Mouse (Mus musculus) CH12.LX (cell line): ENCODE data around the gene Asb17. TPM values are rescaled to one million over a fixed set of nuclear protein-coding genes. Genes with fewer than 3 reads are reported as not detected.

ENCODE experiments used
- DNase-seq: peaks from one replicate; pipeline ENCODE4 v3.0.0-alpha.2; 2013; ENCODE audit errors: extremely low read depth
- H3K27ac ChIP-seq: 2 replicates; pipeline ENCODE4 v1.5.1; 2012; ENCODE audit warnings: low read depth, mild to moderate bottlenecking, control low read depth, moderate library complexity; ENCODE audit not compliant: insufficient read depth
- H3K27me3 ChIP-seq: replicated peaks from 2 replicates; pipeline ENCODE3; 2012; ENCODE audit warnings: inconsistent platforms
- H3K36me3 ChIP-seq, 2 experiments: replicated peaks in 1 of 2; 2 replicates each; pipeline versions ENCODE3 to v1.6.1; 2012; ENCODE audit warnings: inconsistent platforms in 1 of 2, low read length in 1 of 2, mild to moderate bottlenecking in 1 of 2, mixed read lengths in 1 of 2, moderate library complexity in 1 of 2; ENCODE audit not compliant: control insufficient read depth in 1 of 2, insufficient read depth in 1 of 2
- H3K4me1 ChIP-seq, 2 experiments: 2 replicates each; pipeline ENCODE4 v1.6.1; 2012; ENCODE audit warnings: inconsistent platforms in 1 of 2, moderate library complexity in 1 of 2; ENCODE audit not compliant: insufficient read depth in 2 of 2, control insufficient read depth in 1 of 2
- H3K4me2 ChIP-seq: 2 replicates; pipeline ENCODE4 v1.6.1; 2012; ENCODE audit warnings: low read depth, mild to moderate bottlenecking, control low read depth; ENCODE audit not compliant: poor library complexity, insufficient read depth, severe bottlenecking
- H3K4me3 ChIP-seq, 3 experiments: fragments of 150-350 bp in 1 of 3; sonication (generic) in 1 of 3; replicated peaks in 1 of 3; 2 replicates each; pipeline versions ENCODE3 to v1.5.1; 2011 to 2012; ENCODE audit warnings: low read depth in 2 of 3, low read length in 2 of 3, mild to moderate bottlenecking in 2 of 3, moderate library complexity in 2 of 3, control low read depth in 1 of 3, improper control_type of control experiment in 1 of 3, inconsistent platforms in 1 of 3, mixed read lengths in 1 of 3; ENCODE audit not compliant: poor library complexity in 1 of 3
- H3K79me2 ChIP-seq: replicated peaks from 2 replicates; pipeline ENCODE4 v1.6.1; 2012; ENCODE audit warnings: mild to moderate bottlenecking, moderate library complexity; ENCODE audit not compliant: control insufficient read depth, poor library complexity, insufficient read depth, severe bottlenecking; ENCODE audit errors: extremely low read depth
- H3K9ac ChIP-seq: 2 replicates; pipeline ENCODE4 v1.6.1; 2012; ENCODE audit warnings: low read depth, mild to moderate bottlenecking, control low read depth, moderate library complexity; ENCODE audit not compliant: insufficient read depth
- H3K9me3 ChIP-seq: replicated peaks from 2 replicates; pipeline ENCODE3; 2012; ENCODE audit warnings: low read length, inconsistent platforms, mixed read lengths
- BHLHE40 ChIP-seq: IDR thresholded peaks from 2 replicates; pipeline ENCODE4 v1.6.1; 2011; ENCODE audit warnings: mild to moderate bottlenecking, low read depth, low read length, improper control_type of control experiment
- GABPA ChIP-seq: IDR thresholded peaks from 2 replicates; pipeline ENCODE4 v1.6.1; 2012; ENCODE audit warnings: low read depth, low read length, improper control_type of control experiment, inconsistent platforms; ENCODE audit not compliant: insufficient replicate concordance
- KAT2A ChIP-seq: IDR thresholded peaks from 2 replicates; pipeline ENCODE4 v1.6.1; 2012; ENCODE audit warnings: low read length, improper control_type of control experiment, inconsistent platforms; ENCODE audit not compliant: insufficient replicate concordance
- MAX ChIP-seq: IDR thresholded peaks from 2 replicates; pipeline ENCODE4 v1.6.1; 2011; ENCODE audit warnings: low read length, improper control_type of control experiment
- MAZ ChIP-seq: IDR thresholded peaks from 2 replicates; pipeline ENCODE4 v1.6.1; 2012; ENCODE audit warnings: low read depth, mild to moderate bottlenecking, inconsistent platforms, low read length, improper control_type of control experiment, moderate library complexity
- MYC ChIP-seq: IDR thresholded peaks from 2 replicates; pipeline ENCODE4 v1.6.1; 2011; ENCODE audit warnings: low read depth, mild to moderate bottlenecking, improper control_type of control experiment, low read length
- NRF1 ChIP-seq: IDR thresholded peaks from 2 replicates; pipeline ENCODE4 v1.6.1; 2014; ENCODE audit warnings: low read depth, mild to moderate bottlenecking, inconsistent platforms, low read length, improper control_type of control experiment, moderate library complexity
- POLR2AphosphoS2 ChIP-seq: IDR thresholded peaks from 2 replicates; pipeline ENCODE4 v1.6.1; 2011; ENCODE audit warnings: low read depth, low read length, improper control_type of control experiment
- RAD21 ChIP-seq: IDR thresholded peaks from 2 replicates; pipeline ENCODE4 v1.6.1; 2011; ENCODE audit warnings: low read depth, mild to moderate bottlenecking, low read length, improper control_type of control experiment, moderate library complexity
- TCF12 ChIP-seq: IDR thresholded peaks from 2 replicates; pipeline ENCODE4 v1.6.1; 2014; ENCODE audit warnings: low read depth, mild to moderate bottlenecking, inconsistent platforms, low read length, improper control_type of control experiment
- ZKSCAN1 ChIP-seq: IDR thresholded peaks from 2 replicates; pipeline ENCODE4 v1.6.1; 2012; ENCODE audit warnings: low read depth, inconsistent platforms, low read length, improper control_type of control experiment, borderline replicate concordance
- ZNF384 ChIP-seq: IDR thresholded peaks from 2 replicates; pipeline ENCODE4 v1.6.1; 2012; ENCODE audit warnings: low read depth, low read length, improper control_type of control experiment, inconsistent platforms
- dilution Hi-C: fragments of 300-500 bp; cut with MboI; formaldehyde crosslinking; loops from 2 replicates; pipeline ENCODE4 v1.14.3; 2020; ENCODE audit warnings: low sequenced_read_pairs; ENCODE audit not compliant: extremely low pct_unique_long_range_greater_than_20kb, extremely low pct_ligation_motif_present
- in situ Hi-C: fragments of 300-500 bp; cut with MboI; formaldehyde crosslinking; loops from 3 replicates; pipeline ENCODE4 v1.14.3; 2019; ENCODE audit warnings: low sequenced_read_pairs, low pct_ligation_motif_present, low pct_unique_long_range_greater_than_20kb, mixed read lengths
- polyA plus RNA-seq: library from polyadenylated mRNA; unstranded; fragments of >175 nt; gene quantifications from 2 replicates; pipeline ENCODE4 v1.2.1, GENCODE M21; 2012; ENCODE audit warnings: low read depth; ENCODE audit not compliant: insufficient read length
- total RNA-seq, 2 experiments: library from RNA; depleted of rRNA; stranded (reverse); fragments of 300-350 nt in 1 of 2; fragments of >200 nt in 1 of 2; gene quantifications; 2 replicates each; pipeline ENCODE4 v1.2.3; 2012 to 2014

The Asb17 gene
- total and polyA plus RNA-seq, 3 experiments = 0.13 to 0.27 TPM; not detected in 1

DNA sequence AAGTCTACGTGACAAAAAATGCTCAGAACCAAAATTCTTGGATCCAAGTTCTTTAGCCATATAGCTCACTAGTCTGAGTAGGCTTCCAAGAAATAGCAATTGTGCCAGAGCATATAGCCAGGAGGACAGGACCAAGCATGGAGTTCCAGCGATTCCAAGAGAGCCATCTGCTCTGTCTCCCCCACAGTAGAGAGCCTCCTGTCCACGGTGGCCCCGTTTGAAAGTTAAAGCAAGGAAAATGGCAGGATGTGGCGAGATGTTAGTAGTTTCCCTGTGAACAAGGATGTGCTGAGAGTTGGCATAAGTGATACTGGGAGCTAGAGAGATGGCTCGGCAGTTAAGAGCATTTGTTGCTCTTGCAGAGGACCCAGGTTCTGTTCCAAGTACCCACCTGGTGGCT lies 42.5 kb upstream of the Asb17 start:
- TF ChIP-seq ZNF384 (no peak), ZKSCAN1 (no peak), NRF1 (no peak), MAZ (no peak), KAT2A (no peak)
- H3K27me3 ChIP-seq = no peaks in the 10 kb centered on the region
- dilution Hi-C loops (loop anchor here (25.0 kb wide), 1 partner anchor 139 kb away; no protein-coding TSS in a partner anchor), in situ Hi-C loops (no loop called here)
- H3K4me1 ChIP-seq = peaks cover 2 to 15% of the 10 kb centered on the region in 2 experiments; a peak in 2 of 4 replicates
- H3K9me3 ChIP-seq = no peaks in the 10 kb centered on the region
- H3K4me2 ChIP-seq = no peak overlapping the region
- no peak overlapping the region for H3K9ac ChIP-seq
- no peak for DNase-seq
- H3K27ac ChIP-seq = no peak overlapping the region
- H3K4me3 ChIP-seq = no peak overlapping the region
- H3K79me2 ChIP-seq = no peaks in the 10 kb centered on the region
- no peaks in the 10 kb centered on the region for H3K36me3 ChIP-seq

DNA sequence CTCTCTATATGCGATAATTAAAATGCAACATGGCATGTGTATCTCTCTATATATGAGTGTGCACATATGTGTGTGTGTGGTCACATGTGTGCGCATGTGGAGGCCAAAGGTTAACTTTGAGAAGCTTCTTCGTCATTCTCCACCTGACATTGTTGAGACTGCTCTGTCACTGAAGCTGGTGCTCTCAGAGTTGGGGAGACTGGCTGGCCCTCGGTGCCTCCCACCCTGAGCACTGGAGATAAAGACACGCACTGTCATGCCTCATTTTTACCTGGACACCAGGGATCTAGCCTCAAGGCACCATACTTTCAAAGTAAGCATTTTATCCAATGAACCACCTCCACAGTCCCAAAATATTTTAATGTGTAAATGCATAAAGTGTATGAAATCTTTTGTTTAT lies 41.4 kb upstream of the Asb17 start:
- peaks cover 2 to 11% of the 10 kb centered on the region in 2 experiments; a peak in 2 of 4 replicates for H3K4me1 ChIP-seq
- no peaks in the 10 kb centered on the region for H3K9me3 ChIP-seq
- TF ChIP-seq RAD21 (no peak), BHLHE40 (no peak), POLR2AphosphoS2 (no peak), MYC (no peak), ZNF384 (no peak), MAX (no peak), GABPA (no peak)
- H3K27ac ChIP-seq = no peak overlapping the region
- in situ Hi-C loops (no loop called here), dilution Hi-C loops (loop anchor here (25.0 kb wide), 1 partner anchor 140 kb away; no protein-coding TSS in a partner anchor)
- H3K79me2 ChIP-seq = no peaks in the 10 kb centered on the region
- H3K9ac ChIP-seq = no peak overlapping the region
- DNase-seq = no peak
- H3K4me3 ChIP-seq = no peak overlapping the region
- no peak overlapping the region for H3K4me2 ChIP-seq
- H3K36me3 ChIP-seq = no peaks in the 10 kb centered on the region
- H3K27me3 ChIP-seq = no peaks in the 10 kb centered on the region

DNA sequence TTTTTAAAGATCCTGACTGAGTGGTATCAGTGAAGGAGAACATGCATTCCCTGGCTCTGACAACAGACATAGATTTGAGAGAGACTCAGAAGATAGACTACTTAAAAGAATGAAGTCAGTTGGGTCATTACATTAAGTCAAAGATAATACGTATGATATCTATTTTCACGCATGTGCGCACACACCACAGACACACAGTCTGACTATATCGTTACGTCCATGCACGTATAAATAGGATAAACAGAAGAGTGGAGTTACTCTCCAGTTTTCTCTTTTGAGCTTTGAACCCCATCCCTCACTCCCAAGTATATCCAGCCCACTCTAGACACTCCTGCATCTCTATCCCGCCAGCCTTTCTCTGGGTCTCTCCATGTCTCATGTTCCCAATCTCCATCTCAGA lies 40.0 kb upstream of the Asb17 start:
- no peaks in the 10 kb centered on the region for H3K79me2 ChIP-seq
- in situ Hi-C loops (no loop called here), dilution Hi-C loops (loop anchor here (25.0 kb wide), 1 partner anchor 142 kb away; no protein-coding TSS in a partner anchor)
- no peak for DNase-seq
- TF ChIP-seq TCF12 (no peak), BHLHE40 (peak; percentile 29; the same call in 1 of the 2 replicates)
- H3K4me1 ChIP-seq = peaks cover 2 to 5% of the 10 kb centered on the region in 2 experiments; a peak in 2 of 4 replicates
- H3K9me3 ChIP-seq = no peaks in the 10 kb centered on the region
- no peaks in the 10 kb centered on the region for H3K27me3 ChIP-seq
- no peak overlapping the region for H3K4me2 ChIP-seq
- H3K36me3 ChIP-seq = no peaks in the 10 kb centered on the region
- no peak overlapping the region for H3K4me3 ChIP-seq
- H3K27ac ChIP-seq = no peak overlapping the region
- no peak overlapping the region for H3K9ac ChIP-seq
